Mouse (Mus musculus): ENCODE results near the gene Six3.

The Six3 gene

GRCm38 (mm10) chr17:85626091-85626860 is 12.9 kb downstream of the Six3 start:
- no peak for DNase-seq (ENCODE audit: low read depth)

GRCm38 (mm10) chr17:85627751-85628150 is 14.3 kb downstream of the Six3 start:
- no peak for DNase-seq (ENCODE audit: low read depth)

- no peak for DNase-seq (ENCODE audit: low read depth)
Measured at GRCm38 (mm10) chr17:85628811-85629210, 15.4 kb downstream of the Six3 start.

- DNase-seq (ENCODE audit: low read depth) = no peak
Measured at GRCm38 (mm10) chr17:85629396-85629795, 16.0 kb downstream of the Six3 start.

GRCm38 (mm10) chr17:85630296-85631050 is 17.1 kb downstream of the Six3 start:
- DNase-seq (ENCODE audit: low read depth) = no peak

- DNase-seq (ENCODE audit: low read depth) = no peak
Measured at GRCm38 (mm10) chr17:85631106-85631505, 17.7 kb downstream of the Six3 start.

- DNase-seq (ENCODE audit: low read depth) = peak; percentile 40
Measured at GRCm38 (mm10) chr17:85633619-85634018, 20.2 kb downstream of the Six3 start.

GRCm38 (mm10) chr17:85637876-85638275 is 24.5 kb downstream of the Six3 start:
- no peak for DNase-seq (ENCODE audit: low read depth)

- no peak for DNase-seq (ENCODE audit: low read depth)
Measured at GRCm38 (mm10) chr17:85645312-85645711, 31.9 kb downstream of the Six3 start.

- DNase-seq (ENCODE audit: low read depth) = peak; percentile 22
Measured at GRCm38 (mm10) chr17:85645718-85646665, 32.6 kb downstream of the Six3 start.

- no peak for DNase-seq (ENCODE audit: low read depth)
Measured at GRCm38 (mm10) chr17:85660016-85660415, 46.6 kb downstream of the Six3 start.

- no peak for DNase-seq (ENCODE audit: low read depth)
Measured at GRCm38 (mm10) chr17:85661521-85661920, 48.1 kb downstream of the Six3 start.

GRCm38 (mm10) chr17:85664202-85664601 is 50.8 kb downstream of the Six3 start:
- DNase-seq (ENCODE audit: low read depth) = no peak

- peak; percentile 36 for DNase-seq (ENCODE audit: low read depth)
Measured at GRCm38 (mm10) chr17:85664618-85665320, 51.4 kb downstream of the Six3 start.
